Mouse (Mus musculus) heart, embryonic 10.5 days (tissue): ENCODE measurements around the gene Fgf12. TPM values are rescaled to one million over a fixed set of nuclear protein-coding genes. Genes with fewer than 3 reads are reported as not detected.

ENCODE experiments used
- DNase-seq: peaks from one replicate; pipeline ENCODE4 v3.0.0-alpha.2; 2017; ENCODE audit warnings: low spot score
- H3K27ac ChIP-seq: fragments of 300-500 bp; sonication (generic); 2 replicates; pipeline ENCODE4 v1.5.1; 2016; ENCODE audit warnings: mild to moderate bottlenecking
- H3K27me3 ChIP-seq: fragments of 300-500 bp; sonication (generic); 2 replicates; pipeline ENCODE4 v1.6.1; 2016; ENCODE audit warnings: mild to moderate bottlenecking; ENCODE audit not compliant: poor library complexity, insufficient read depth, severe bottlenecking
- H3K36me3 ChIP-seq: fragments of 300-500 bp; sonication (generic); 2 replicates; pipeline ENCODE4 v1.6.1; 2016; ENCODE audit warnings: mild to moderate bottlenecking, moderate library complexity
- H3K4me1 ChIP-seq: fragments of 300-500 bp; sonication (generic); 2 replicates; pipeline ENCODE4 v1.6.1; 2016; ENCODE audit warnings: mild to moderate bottlenecking
- H3K4me3 ChIP-seq: fragments of 300-500 bp; sonication (generic); 2 replicates; pipeline ENCODE4 v1.5.1; 2016; ENCODE audit warnings: mild to moderate bottlenecking, moderate library complexity
- H3K9me3 ChIP-seq: fragments of 300-500 bp; sonication (generic); 2 replicates; pipeline ENCODE4 v1.6.1; 2016; ENCODE audit warnings: mild to moderate bottlenecking, moderate library complexity
- WGBS: fragments of 180-500 bp; shearing (Covaris S2); methylation state at CpG from one replicate; pipeline ENCODE4 v1.1.7; 2016; 5-methylcytosine and 5-hydroxymethylcytosine counted together
- polyA plus RNA-seq: library from polyadenylated mRNA; unstranded; fragments of >200 nt; fragmentation: Nextera tagmentation; extraction: Ambion mirVana; gene quantifications from 2 replicates; pipeline ENCODE4 v1.2.1, GENCODE M21; 2016

Gene Fgf12
- 2.0 and 2.2 TPM in 2 replicates for polyA plus RNA-seq

GRCm38 (mm10) chr16:28752638-28753118 is at the start of gene Fgf12:
TSS of gene Fgf12 (minus strand) at chr16:28753068.
- peak within 1 kb of the TSS; percentile 59 for H3K4me3 ChIP-seq
- no peak for DNase-seq
- no peaks in the 10 kb centered on the region for H3K36me3 ChIP-seq
- peaks cover 4% of the 10 kb centered on the region; the same call in 1 of the 2 replicates for H3K4me1 ChIP-seq
- H3K9me3 ChIP-seq: no peaks in the 10 kb centered on the region
- H3K27me3 ChIP-seq: no peaks in the 10 kb centered on the region
- no peak within 1 kb of the TSS; the same call in 1 of the 2 replicates for H3K27ac ChIP-seq
- 2% methylated on average over 16 of the region's 16 CpGs for whole genome bisulfite sequencing

GRCm38 (mm10) chr16:28793115-28793514 is 40.2 kb upstream of the Fgf12 start:
- 5% methylated on average over 4 of the region's 4 CpGs for WGBS
- Histone ChIP-seq H3K9me3 (no peaks in the 10 kb centered on the region), H3K27me3 (no peaks in the 10 kb centered on the region), H3K36me3 (no peaks in the 10 kb centered on the region), H3K27ac (no peak overlapping the region), H3K4me1 (no peaks in the 10 kb centered on the region), H3K4me3 (no peak overlapping the region)
- no peak for DNase-seq

- Histone ChIP-seq H3K27ac (no peak overlapping the region), H3K36me3 (no peaks in the 10 kb centered on the region), H3K4me3 (no peak overlapping the region), H3K27me3 (no peaks in the 10 kb centered on the region), H3K4me1 (no peaks in the 10 kb centered on the region), H3K9me3 (no peaks in the 10 kb centered on the region)
- WGBS: 92% methylated on average over 2 of the region's 2 CpGs
- DNase-seq: no peak
Observed at GRCm38 (mm10) chr16:28770276-28770675, 17.4 kb upstream of the Fgf12 start.

- no peak overlapping the region for H3K4me3 ChIP-seq
- 82% methylated on average over 4 of the region's 4 CpGs for WGBS
- no peaks in the 10 kb centered on the region for H3K9me3 ChIP-seq
- no peak for DNase-seq
- H3K36me3 ChIP-seq: no peaks in the 10 kb centered on the region
- no peaks in the 10 kb centered on the region for H3K27me3 ChIP-seq
- H3K4me1 ChIP-seq: no peaks in the 10 kb centered on the region
- no peak overlapping the region for H3K27ac ChIP-seq
Observed at GRCm38 (mm10) chr16:28761417-28761976, 8.6 kb upstream of the Fgf12 start.

GRCm38 (mm10) chr16:28753124-28753917 is 453 bp upstream of the Fgf12 start:
- peaks cover 4% of the 10 kb centered on the region; the same call in 1 of the 2 replicates for H3K4me1 ChIP-seq
- no peaks in the 10 kb centered on the region for H3K27me3 ChIP-seq
- WGBS: under 1% methylated on average over 33 of the region's 33 CpGs
- H3K36me3 ChIP-seq: no peaks in the 10 kb centered on the region
- no peaks in the 10 kb centered on the region for H3K9me3 ChIP-seq
- peak overlapping the region; percentile 59 for H3K4me3 ChIP-seq
- no peak overlapping the region; the same call in 1 of the 2 replicates for H3K27ac ChIP-seq
- peak; percentile 91 for DNase-seq

GRCm38 (mm10) chr16:28734461-28734860 is 18.4 kb downstream of the Fgf12 start:
- no peaks in the 10 kb centered on the region for H3K27me3 ChIP-seq
- H3K27ac ChIP-seq: no peak overlapping the region
- no peaks in the 10 kb centered on the region for H3K36me3 ChIP-seq
- no peak for DNase-seq
- WGBS: 71% methylated on average over 3 of the region's 3 CpGs
- no peak overlapping the region for H3K4me3 ChIP-seq
- H3K4me1 ChIP-seq: no peaks in the 10 kb centered on the region
- no peaks in the 10 kb centered on the region for H3K9me3 ChIP-seq

GRCm38 (mm10) chr16:28726792-28727191 is 26.1 kb downstream of the Fgf12 start:
- H3K9me3 ChIP-seq: no peaks in the 10 kb centered on the region
- no peaks in the 10 kb centered on the region for H3K27me3 ChIP-seq
- no peak for DNase-seq
- no peaks in the 10 kb centered on the region for H3K36me3 ChIP-seq
- no peak overlapping the region for H3K4me3 ChIP-seq
- no peaks in the 10 kb centered on the region for H3K4me1 ChIP-seq
- WGBS: 81% methylated on average over 6 of the region's 6 CpGs
- no peak overlapping the region for H3K27ac ChIP-seq

- H3K9me3 ChIP-seq: no peaks in the 10 kb centered on the region
- H3K27me3 ChIP-seq: no peaks in the 10 kb centered on the region
- H3K4me1 ChIP-seq: peaks cover 7% of the 10 kb centered on the region; the same call in 1 of the 2 replicates
- no peaks in the 10 kb centered on the region for H3K36me3 ChIP-seq
- no peak overlapping the region for H3K4me3 ChIP-seq
- DNase-seq: no peak
- peak overlapping the region; percentile 29; the same call in 1 of the 2 replicates for H3K27ac ChIP-seq
- WGBS: 31% methylated on average over 3 of the region's 3 CpGs
Observed at GRCm38 (mm10) chr16:28706623-28707022, 46.2 kb downstream of the Fgf12 start.

GRCm38 (mm10) chr16:28700346-28700745 is 52.5 kb downstream of the Fgf12 start:
- no peak overlapping the region for H3K27ac ChIP-seq
- 81% methylated on average over 4 of the region's 4 CpGs for WGBS
- H3K36me3 ChIP-seq: no peaks in the 10 kb centered on the region
- no peaks in the 10 kb centered on the region for H3K27me3 ChIP-seq
- H3K4me3 ChIP-seq: no peak overlapping the region
- DNase-seq: no peak
- no peaks in the 10 kb centered on the region for H3K4me1 ChIP-seq
- H3K9me3 ChIP-seq: no peaks in the 10 kb centered on the region

- Histone ChIP-seq H3K9me3 (no peaks in the 10 kb centered on the region), H3K4me1 (no peaks in the 10 kb centered on the region), H3K27me3 (no peaks in the 10 kb centered on the region), H3K27ac (no peak overlapping the region), H3K36me3 (no peaks in the 10 kb centered on the region), H3K4me3 (no peak overlapping the region)
- no peak for DNase-seq
- 78% methylated on average over 3 of the region's 3 CpGs for WGBS
Observed at GRCm38 (mm10) chr16:28696851-28697250, 56.0 kb downstream of the Fgf12 start.

GRCm38 (mm10) chr16:28694113-28694899 is 58.6 kb downstream of the Fgf12 start:
- H3K27ac ChIP-seq: no peak overlapping the region
- no peaks in the 10 kb centered on the region for H3K9me3 ChIP-seq
- no peaks in the 10 kb centered on the region for H3K36me3 ChIP-seq
- no peaks in the 10 kb centered on the region for H3K27me3 ChIP-seq
- DNase-seq: no peak
- H3K4me1 ChIP-seq: no peaks in the 10 kb centered on the region
- no peak overlapping the region for H3K4me3 ChIP-seq
- 77% methylated on average over 15 of the region's 15 CpGs for WGBS

- Histone ChIP-seq H3K27me3 (no peaks in the 10 kb centered on the region), H3K4me3 (no peak overlapping the region), H3K4me1 (no peaks in the 10 kb centered on the region), H3K27ac (no peak overlapping the region), H3K9me3 (no peaks in the 10 kb centered on the region), H3K36me3 (no peaks in the 10 kb centered on the region)
- DNase-seq: no peak
- WGBS: 86% methylated on average over 9 of the region's 9 CpGs
Observed at GRCm38 (mm10) chr16:28688861-28689385, 63.9 kb downstream of the Fgf12 start.
